Mouse (Mus musculus) Muller cell, postnatal 12 days (primary cell): ENCODE measurements around the gene Auts2.

ENCODE experiments used
- DNase-seq: peaks from one replicate; pipeline ENCODE4 v3.0.0-alpha.2; 2015; ENCODE audit errors: inconsistent ontology term

The Auts2 gene

GRCm38 (mm10) chr5:132092721-132093120 is 450.4 kb downstream of the Auts2 start:
- no peak for DNase-seq

- DNase-seq, result no peak
Measured at GRCm38 (mm10) chr5:132089496-132090250, 453.5 kb downstream of the Auts2 start.

- no peak for DNase-seq
Measured at GRCm38 (mm10) chr5:132088585-132088984, 454.6 kb downstream of the Auts2 start.

GRCm38 (mm10) chr5:132083753-132084326 is 459.3 kb downstream of the Auts2 start:
- DNase-seq, result no peak

GRCm38 (mm10) chr5:132075942-132076341 is 467.2 kb downstream of the Auts2 start:
- no peak for DNase-seq

- peak; percentile 90 for DNase-seq
Measured at GRCm38 (mm10) chr5:132074724-132075374, 468.3 kb downstream of the Auts2 start.

GRCm38 (mm10) chr5:132074360-132074723 is 468.8 kb downstream of the Auts2 start:
- DNase-seq, result no peak

GRCm38 (mm10) chr5:132073677-132074359 is 469.3 kb downstream of the Auts2 start:
- peak; percentile 62 for DNase-seq

- DNase-seq, result no peak
Measured at GRCm38 (mm10) chr5:132072356-132072755, 470.8 kb downstream of the Auts2 start.

GRCm38 (mm10) chr5:132067750-132068739 is 475.1 kb downstream of the Auts2 start:
- DNase-seq, result no peak

- DNase-seq, result no peak
Measured at GRCm38 (mm10) chr5:132060116-132060515, 483.0 kb downstream of the Auts2 start.

- DNase-seq, result no peak
Measured at GRCm38 (mm10) chr5:132052637-132053036, 490.5 kb downstream of the Auts2 start.

GRCm38 (mm10) chr5:132039584-132039983 is 503.6 kb downstream of the Auts2 start:
- DNase-seq, result no peak

- peak; percentile 38 for DNase-seq
Measured at GRCm38 (mm10) chr5:132033491-132034350, 509.4 kb downstream of the Auts2 start.

- DNase-seq, result peak; percentile 56
Measured at GRCm38 (mm10) chr5:132030941-132031531, 512.1 kb downstream of the Auts2 start.

- no peak for DNase-seq
Measured at GRCm38 (mm10) chr5:132029638-132030037, 513.5 kb downstream of the Auts2 start.

- DNase-seq, result no peak
Measured at GRCm38 (mm10) chr5:132029038-132029437, 514.1 kb downstream of the Auts2 start.

GRCm38 (mm10) chr5:132027859-132028498 is 515.2 kb downstream of the Auts2 start:
- no peak for DNase-seq

GRCm38 (mm10) chr5:132013296-132013695 is 529.8 kb downstream of the Auts2 start:
- DNase-seq, result no peak
